Mouse (Mus musculus) CH12.LX (cell line): Measurements from ENCODE around the gene Bnipl. TPM values are rescaled to one million over a fixed set of nuclear protein-coding genes. Genes with fewer than 3 reads are reported as not detected.

Source experiments
- DNase-seq: peaks from one replicate; pipeline ENCODE4 v3.0.0-alpha.2; 2013; ENCODE audit errors: extremely low read depth
- H3K27ac ChIP-seq: 2 replicates; pipeline ENCODE4 v1.5.1; 2012; ENCODE audit warnings: low read depth, mild to moderate bottlenecking, control low read depth, moderate library complexity; ENCODE audit not compliant: insufficient read depth
- H3K27me3 ChIP-seq: replicated peaks from 2 replicates; pipeline ENCODE3; 2012; ENCODE audit warnings: inconsistent platforms
- H3K36me3 ChIP-seq, 2 experiments: replicated peaks in 1 of 2; 2 replicates each; pipeline versions ENCODE3 to v1.6.1; 2012; ENCODE audit warnings: inconsistent platforms in 1 of 2, low read length in 1 of 2, mild to moderate bottlenecking in 1 of 2, mixed read lengths in 1 of 2, moderate library complexity in 1 of 2; ENCODE audit not compliant: control insufficient read depth in 1 of 2, insufficient read depth in 1 of 2
- H3K4me1 ChIP-seq, 2 experiments: 2 replicates each; pipeline ENCODE4 v1.6.1; 2012; ENCODE audit warnings: inconsistent platforms in 1 of 2, moderate library complexity in 1 of 2; ENCODE audit not compliant: insufficient read depth in 2 of 2, control insufficient read depth in 1 of 2
- H3K4me2 ChIP-seq: 2 replicates; pipeline ENCODE4 v1.6.1; 2012; ENCODE audit warnings: low read depth, mild to moderate bottlenecking, control low read depth; ENCODE audit not compliant: poor library complexity, insufficient read depth, severe bottlenecking
- H3K4me3 ChIP-seq, 3 experiments: fragments of 150-350 bp in 1 of 3; sonication (generic) in 1 of 3; replicated peaks in 1 of 3; 2 replicates each; pipeline versions ENCODE3 to v1.5.1; 2011 to 2012; ENCODE audit warnings: low read depth in 2 of 3, low read length in 2 of 3, mild to moderate bottlenecking in 2 of 3, moderate library complexity in 2 of 3, control low read depth in 1 of 3, improper control_type of control experiment in 1 of 3, inconsistent platforms in 1 of 3, mixed read lengths in 1 of 3; ENCODE audit not compliant: poor library complexity in 1 of 3
- H3K79me2 ChIP-seq: replicated peaks from 2 replicates; pipeline ENCODE4 v1.6.1; 2012; ENCODE audit warnings: mild to moderate bottlenecking, moderate library complexity; ENCODE audit not compliant: control insufficient read depth, poor library complexity, insufficient read depth, severe bottlenecking; ENCODE audit errors: extremely low read depth
- H3K9ac ChIP-seq: 2 replicates; pipeline ENCODE4 v1.6.1; 2012; ENCODE audit warnings: low read depth, mild to moderate bottlenecking, control low read depth, moderate library complexity; ENCODE audit not compliant: insufficient read depth
- H3K9me3 ChIP-seq: replicated peaks from 2 replicates; pipeline ENCODE3; 2012; ENCODE audit warnings: low read length, inconsistent platforms, mixed read lengths
- CHD1 ChIP-seq: IDR thresholded peaks from 2 replicates; pipeline ENCODE4 v1.6.1; 2012; ENCODE audit warnings: low read depth, low read length, improper control_type of control experiment, inconsistent platforms
- CTCF ChIP-seq, 2 experiments: IDR thresholded peaks in 1 of 2; conservative IDR thresholded peaks in 1 of 2; 2 replicates each; pipeline ENCODE4 v1.5.1; 2011 to 2012; ENCODE audit warnings: low read depth in 2 of 2, low read length in 2 of 2, improper control_type of control experiment in 1 of 2, inconsistent platforms in 1 of 2, mild to moderate bottlenecking in 1 of 2, moderate library complexity in 1 of 2
- ELF1 ChIP-seq: IDR thresholded peaks from 2 replicates; pipeline ENCODE4 v1.6.1; 2014; ENCODE audit warnings: low read depth, mild to moderate bottlenecking, inconsistent platforms, low read length, improper control_type of control experiment
- ETS1 ChIP-seq: conservative IDR thresholded peaks from 2 replicates; pipeline ENCODE4 v1.6.1; 2012; ENCODE audit warnings: low read depth, mild to moderate bottlenecking, inconsistent platforms, low read length, improper control_type of control experiment, moderate library complexity
- GABPA ChIP-seq: IDR thresholded peaks from 2 replicates; pipeline ENCODE4 v1.6.1; 2012; ENCODE audit warnings: low read depth, low read length, improper control_type of control experiment, inconsistent platforms; ENCODE audit not compliant: insufficient replicate concordance
- HCFC1 ChIP-seq: IDR thresholded peaks from 2 replicates; pipeline ENCODE4 v1.6.1; 2012; ENCODE audit warnings: low read depth, mild to moderate bottlenecking, inconsistent platforms, low read length, improper control_type of control experiment
- JUND ChIP-seq: conservative IDR thresholded peaks from 2 replicates; pipeline ENCODE4 v1.6.1; 2011; ENCODE audit warnings: low read depth, low read length, improper control_type of control experiment
- KAT2A ChIP-seq: IDR thresholded peaks from 2 replicates; pipeline ENCODE4 v1.6.1; 2012; ENCODE audit warnings: low read length, improper control_type of control experiment, inconsistent platforms; ENCODE audit not compliant: insufficient replicate concordance
- MAZ ChIP-seq: IDR thresholded peaks from 2 replicates; pipeline ENCODE4 v1.6.1; 2012; ENCODE audit warnings: low read depth, mild to moderate bottlenecking, inconsistent platforms, low read length, improper control_type of control experiment, moderate library complexity
- MEF2A ChIP-seq: IDR thresholded peaks from 2 replicates; pipeline ENCODE4 v1.6.1; 2014; ENCODE audit warnings: low read depth, mild to moderate bottlenecking, inconsistent platforms, low read length, improper control_type of control experiment, borderline replicate concordance
- MYC ChIP-seq: IDR thresholded peaks from 2 replicates; pipeline ENCODE4 v1.6.1; 2011; ENCODE audit warnings: low read depth, mild to moderate bottlenecking, improper control_type of control experiment, low read length
- NELFE ChIP-seq: IDR thresholded peaks from 2 replicates; pipeline ENCODE4 v1.6.1; 2011; ENCODE audit warnings: low read depth, low read length, improper control_type of control experiment
- NRF1 ChIP-seq: IDR thresholded peaks from 2 replicates; pipeline ENCODE4 v1.6.1; 2014; ENCODE audit warnings: low read depth, mild to moderate bottlenecking, inconsistent platforms, low read length, improper control_type of control experiment, moderate library complexity
- PAX5 ChIP-seq: IDR thresholded peaks from 2 replicates; pipeline ENCODE4 v1.6.1; 2012; ENCODE audit warnings: low read length, inconsistent platforms, mixed read lengths
- POLR2A ChIP-seq: IDR thresholded peaks from 2 replicates; pipeline ENCODE4 v1.6.1; 2011; ENCODE audit warnings: low read depth, mild to moderate bottlenecking, improper control_type of control experiment, low read length
- RAD21 ChIP-seq: IDR thresholded peaks from 2 replicates; pipeline ENCODE4 v1.6.1; 2011; ENCODE audit warnings: low read depth, mild to moderate bottlenecking, low read length, improper control_type of control experiment, moderate library complexity
- RCOR1 ChIP-seq: conservative IDR thresholded peaks from 2 replicates; pipeline ENCODE4 v1.6.1; 2012; ENCODE audit warnings: low read depth, mild to moderate bottlenecking, inconsistent platforms, low read length, improper control_type of control experiment
- TCF12 ChIP-seq: IDR thresholded peaks from 2 replicates; pipeline ENCODE4 v1.6.1; 2014; ENCODE audit warnings: low read depth, mild to moderate bottlenecking, inconsistent platforms, low read length, improper control_type of control experiment
- USF1 ChIP-seq: IDR thresholded peaks from 2 replicates; pipeline ENCODE4 v1.6.1; 2014; ENCODE audit warnings: low read depth, mild to moderate bottlenecking, inconsistent platforms, low read length, improper control_type of control experiment
- USF2 ChIP-seq: conservative IDR thresholded peaks from 2 replicates; pipeline ENCODE4 v1.6.1; 2011; ENCODE audit warnings: low read depth, low read length, improper control_type of control experiment
- ZKSCAN1 ChIP-seq: IDR thresholded peaks from 2 replicates; pipeline ENCODE4 v1.6.1; 2012; ENCODE audit warnings: low read depth, inconsistent platforms, low read length, improper control_type of control experiment, borderline replicate concordance
- ZNF384 ChIP-seq: IDR thresholded peaks from 2 replicates; pipeline ENCODE4 v1.6.1; 2012; ENCODE audit warnings: low read depth, low read length, improper control_type of control experiment, inconsistent platforms
- dilution Hi-C: fragments of 300-500 bp; cut with MboI; formaldehyde crosslinking; loops from 2 replicates; pipeline ENCODE4 v1.14.3; 2020; ENCODE audit warnings: low sequenced_read_pairs; ENCODE audit not compliant: extremely low pct_unique_long_range_greater_than_20kb, extremely low pct_ligation_motif_present
- in situ Hi-C: fragments of 300-500 bp; cut with MboI; formaldehyde crosslinking; loops from 3 replicates; pipeline ENCODE4 v1.14.3; 2019; ENCODE audit warnings: low sequenced_read_pairs, low pct_ligation_motif_present, low pct_unique_long_range_greater_than_20kb, mixed read lengths
- polyA plus RNA-seq: library from polyadenylated mRNA; unstranded; fragments of >175 nt; gene quantifications from 2 replicates; pipeline ENCODE4 v1.2.1, GENCODE M21; 2012; ENCODE audit warnings: low read depth; ENCODE audit not compliant: insufficient read length
- total RNA-seq, 2 experiments: library from RNA; depleted of rRNA; stranded (reverse); fragments of 300-350 nt in 1 of 2; fragments of >200 nt in 1 of 2; gene quantifications; 2 replicates each; pipeline ENCODE4 v1.2.3; 2012 to 2014

Gene Bnipl
- total and polyA plus RNA-seq, 3 experiments = 0.33 TPM; not detected in 2

GRCm38 (mm10) chr3:95289419-95289818, 38.4 kb upstream of the Bnipl start:
- Histone ChIP-seq H3K4me2 (no peak overlapping the region), H3K9me3 (no peaks in the 10 kb centered on the region), H3K36me3 (peaks cover 13 to 36% of the 10 kb centered on the region in 2 experiments), H3K4me1 (peaks cover 0 to 19% of the 10 kb centered on the region in 2 experiments; a peak in 3 of 4 replicates), H3K4me3 (no peak overlapping the region), H3K27me3 (no peaks in the 10 kb centered on the region), H3K9ac (no peak overlapping the region), H3K79me2 (no peaks in the 10 kb centered on the region), H3K27ac (no peak overlapping the region)
- in situ Hi-C loops (no loop called here), dilution Hi-C loops (no loop called here)
- TF ChIP-seq RAD21 (no peak), PAX5 (no peak), JUND (no peak), CHD1 (no peak), ZKSCAN1 (no peak), MEF2A (no peak), NRF1 (no peak), USF2 (no peak), ZNF384 (no peak), POLR2A (no peak), MAZ (no peak), ELF1 (no peak), GABPA (no peak)
- DNase-seq = no peak

GRCm38 (mm10) chr3:95287541-95287940, 36.5 kb upstream of the Bnipl start:
- TF ChIP-seq TCF12 (no peak), HCFC1 (no peak), CTCF (conservative IDR thresholded peaks at IDR 0.05 in 1 of 2, IDR thresholded peaks at IDR 0.05 in 1 of 2; ENCODE audit: low read depth in 2 of 2, low read length in 2 of 2) (no peak), ZKSCAN1 (no peak), RCOR1 (no peak), CHD1 (no peak), NELFE (no peak), USF1 (no peak), POLR2A (no peak), ELF1 (no peak), KAT2A (no peak), MYC (no peak), JUND (no peak), GABPA (no peak), ETS1 (no peak), ZNF384 (no peak)
- dilution Hi-C loops = no loop called here
- Histone ChIP-seq H3K4me2 (no peak overlapping the region), H3K79me2 (no peaks in the 10 kb centered on the region), H3K4me3 (no peak overlapping the region), H3K36me3 (peaks cover 7 to 26% of the 10 kb centered on the region in 2 experiments), H3K27ac (no peak overlapping the region), H3K4me1 (peaks cover 0 to 14% of the 10 kb centered on the region in 2 experiments; a peak in 2 of 4 replicates), H3K27me3 (no peaks in the 10 kb centered on the region), H3K9ac (no peak overlapping the region), H3K9me3 (no peaks in the 10 kb centered on the region)
- in situ Hi-C loops = no loop called here
- no peak for DNase-seq
